Mouse (Mus musculus): ENCODE results near the gene Pigr. TPM values are rescaled to one million over a fixed set of nuclear protein-coding genes. Genes with fewer than 3 reads are reported as not detected.

Gene Pigr
- polyA plus RNA-seq (2014; fragmentation: Nextera tagmentation; extraction: Ambion mirVana) = not detected in 2 replicates

- Histone ChIP-seq H3K4me1 (ENCODE audit: insufficient read depth) (no peaks in the 10 kb centered on the region), H3K9me3 (ENCODE audit: low read depth, low read length) (no peaks in the 10 kb centered on the region), H3K4me2 (no peak within 1 kb of the TSS), H3K27me3 (ENCODE audit: insufficient read depth, low read length) (no peaks in the 10 kb centered on the region), H3K27ac (ENCODE audit: low read depth) (no peak within 1 kb of the TSS), H3K4me3 (ENCODE audit: low read depth, low read length) (no peak within 1 kb of the TSS), H3K36me3 (ENCODE audit: insufficient read depth) (no peaks in the 10 kb centered on the region), H3K9ac (no peak within 1 kb of the TSS)
- 84% methylated on average over 5 of the region's 5 CpGs for WGBS
- no peak for TF ChIP-seq CTCF (IDR thresholded peaks at IDR 0.05; ENCODE audit: low read depth)
- ATAC-seq (ENCODE audit: insufficient read depth) = no peak
- no peak for DNase-seq
These were observed at the start of gene Pigr for GRCm38 (mm10) chr1:130826448-130826847. Pigr (plus strand) TSS chr1:130826684.

DNA sequence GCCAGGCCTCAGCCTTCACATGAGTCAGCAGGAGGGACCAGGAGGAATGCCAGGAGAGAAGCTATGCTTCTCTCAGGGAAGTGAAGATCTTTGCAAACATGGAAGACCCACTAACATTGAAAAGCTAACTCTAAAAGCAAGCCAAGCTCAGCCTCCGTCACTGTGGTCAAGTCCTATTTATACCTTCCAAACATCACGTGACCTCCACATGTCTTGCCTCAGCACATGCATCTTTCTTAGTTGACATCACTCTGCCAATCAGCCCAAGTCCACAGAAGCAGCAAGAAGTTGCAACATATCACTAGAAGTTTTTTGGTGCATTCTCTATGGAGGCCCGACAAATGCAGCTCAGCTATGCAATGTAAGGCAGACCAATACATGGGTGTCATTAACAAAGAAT, 46.6 kb upstream of the Pigr start:
- Histone ChIP-seq H3K4me1 (ENCODE audit: insufficient read depth) (0 out of 2 replicates have a peak, but pooled peaks cover 4% of the 10 kb centered on the region), H3K9ac (no peak overlapping the region), H3K27ac (ENCODE audit: low read depth) (no peak overlapping the region), H3K36me3 (ENCODE audit: insufficient read depth) (no peaks in the 10 kb centered on the region), H3K27me3 (ENCODE audit: insufficient read depth, low read length) (no peaks in the 10 kb centered on the region), H3K4me3 (ENCODE audit: low read depth, low read length) (no peak overlapping the region), H3K9me3 (ENCODE audit: low read depth, low read length) (no peaks in the 10 kb centered on the region), H3K4me2 (no peak overlapping the region)
- ATAC-seq (ENCODE audit: insufficient read depth) (no peak), DNase-seq (no peak)
- TF ChIP-seq CTCF (IDR thresholded peaks at IDR 0.05; ENCODE audit: low read depth) = no peak
- 83% methylated on average over 3 of the region's 3 CpGs for WGBS

DNA sequence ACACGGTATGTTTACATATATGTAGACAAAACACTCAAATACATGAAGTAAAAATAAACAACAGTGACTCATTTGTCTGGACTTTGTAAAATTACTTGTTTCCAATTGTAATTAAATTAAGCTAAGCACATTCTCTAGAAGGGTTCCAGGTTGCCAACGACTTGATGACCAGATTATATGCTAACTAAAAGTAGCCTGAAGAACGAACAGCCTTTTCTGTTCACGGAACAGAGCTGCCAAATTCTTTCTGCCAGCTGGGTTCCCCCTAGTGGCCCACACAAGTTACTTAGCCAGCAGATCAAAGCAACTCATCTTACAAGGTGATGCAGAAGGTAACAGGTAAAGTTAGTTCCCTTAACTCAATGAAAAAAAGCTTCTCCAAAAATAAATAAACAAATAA, 42.4 kb upstream of the Pigr start:
- H3K4me2 ChIP-seq = no peak overlapping the region
- H3K9ac ChIP-seq = no peak overlapping the region
- H3K4me1 ChIP-seq (ENCODE audit: insufficient read depth) = no peaks in the 10 kb centered on the region
- peak; percentile 74 for DNase-seq
- no peaks in the 10 kb centered on the region for H3K36me3 ChIP-seq (ENCODE audit: insufficient read depth)
- no peak; the same call in 1 of the 2 replicates for ATAC-seq (ENCODE audit: insufficient read depth)
- TF ChIP-seq CTCF (IDR thresholded peaks at IDR 0.05; ENCODE audit: low read depth) = peak; percentile 69
- WGBS = 7% methylated on average over 4 of the region's 4 CpGs
- H3K4me3 ChIP-seq (ENCODE audit: low read depth, low read length) = no peak overlapping the region
- no peaks in the 10 kb centered on the region for H3K27me3 ChIP-seq (ENCODE audit: insufficient read depth, low read length)
- H3K9me3 ChIP-seq (ENCODE audit: low read depth, low read length) = no peaks in the 10 kb centered on the region
- H3K27ac ChIP-seq (ENCODE audit: low read depth) = no peak overlapping the region

GRCm38 (mm10) chr1:130787001-130787400, 39.5 kb upstream of the Pigr start:
- peak; percentile 19 for DNase-seq
- Histone ChIP-seq H3K4me1 (ENCODE audit: insufficient read depth) (no peaks in the 10 kb centered on the region), H3K9me3 (ENCODE audit: low read depth, low read length) (peaks cover under 1% of the 10 kb centered on the region; the same call in 1 of the 2 replicates), H3K27ac (ENCODE audit: low read depth) (no peak overlapping the region), H3K4me2 (no peak overlapping the region), H3K36me3 (ENCODE audit: insufficient read depth) (no peaks in the 10 kb centered on the region), H3K4me3 (ENCODE audit: low read depth, low read length) (no peak overlapping the region), H3K27me3 (ENCODE audit: insufficient read depth, low read length) (no peaks in the 10 kb centered on the region), H3K9ac (no peak overlapping the region)
- TF ChIP-seq CTCF (IDR thresholded peaks at IDR 0.05; ENCODE audit: low read depth) = peak; percentile 45
- 39% methylated on average over 4 of the region's 4 CpGs for WGBS
- ATAC-seq (ENCODE audit: insufficient read depth) = no peak; the same call in 1 of the 2 replicates

- Histone ChIP-seq H3K4me1 (ENCODE audit: insufficient read depth) (no peaks in the 10 kb centered on the region), H3K27me3 (ENCODE audit: insufficient read depth, low read length) (no peaks in the 10 kb centered on the region), H3K4me3 (ENCODE audit: low read depth, low read length) (no peak overlapping the region), H3K4me2 (no peak overlapping the region), H3K9me3 (ENCODE audit: low read depth, low read length) (peaks cover 4% of the 10 kb centered on the region; the same call in 1 of the 2 replicates), H3K9ac (no peak overlapping the region), H3K36me3 (ENCODE audit: insufficient read depth) (no peaks in the 10 kb centered on the region), H3K27ac (ENCODE audit: low read depth) (no peak overlapping the region)
- no peak for DNase-seq
- WGBS = 75% methylated on average over 3 of the region's 3 CpGs
- no peak for ATAC-seq (ENCODE audit: insufficient read depth)
- TF ChIP-seq CTCF (IDR thresholded peaks at IDR 0.05; ENCODE audit: low read depth) = no peak
These were observed 36.7 kb upstream of the Pigr start for GRCm38 (mm10) chr1:130789512-130790451.

GRCm38 (mm10) chr1:130795331-130795730, 31.2 kb upstream of the Pigr start:
- no peak for ATAC-seq (ENCODE audit: insufficient read depth)

GRCm38 (mm10) chr1:130796967-130797684, 29.4 kb upstream of the Pigr start:
- peak; percentile 65 for TF ChIP-seq CTCF (IDR thresholded peaks at IDR 0.05; ENCODE audit: low read depth)
- H3K9ac ChIP-seq = no peak overlapping the region
- no peaks in the 10 kb centered on the region for H3K36me3 ChIP-seq (ENCODE audit: insufficient read depth)
- no peak for ATAC-seq (ENCODE audit: insufficient read depth)
- H3K4me1 ChIP-seq (ENCODE audit: insufficient read depth) = no peaks in the 10 kb centered on the region
- no peak overlapping the region for H3K4me2 ChIP-seq
- no peak overlapping the region for H3K27ac ChIP-seq (ENCODE audit: low read depth)
- H3K9me3 ChIP-seq (ENCODE audit: low read depth, low read length) = peaks cover 2% of the 10 kb centered on the region; the same call in 1 of the 2 replicates
- no peaks in the 10 kb centered on the region for H3K27me3 ChIP-seq (ENCODE audit: insufficient read depth, low read length)
- peak; percentile 74 for DNase-seq
- no peak overlapping the region for H3K4me3 ChIP-seq (ENCODE audit: low read depth, low read length)
- whole genome bisulfite sequencing = 80% methylated on average over 8 of the region's 8 CpGs

More at GRCm38 (mm10) chr1:130795331-130795730, 31.2 kb upstream of the Pigr start:
- Histone ChIP-seq H3K4me1 (ENCODE audit: insufficient read depth) (no peaks in the 10 kb centered on the region), H3K4me3 (ENCODE audit: low read depth, low read length) (no peak overlapping the region), H3K27ac (ENCODE audit: low read depth) (no peak overlapping the region), H3K9ac (no peak overlapping the region), H3K27me3 (ENCODE audit: insufficient read depth, low read length) (no peaks in the 10 kb centered on the region), H3K36me3 (ENCODE audit: insufficient read depth) (no peaks in the 10 kb centered on the region), H3K9me3 (ENCODE audit: low read depth, low read length) (peaks cover 4% of the 10 kb centered on the region; the same call in 1 of the 2 replicates), H3K4me2 (no peak overlapping the region)
- no peak for DNase-seq
- TF ChIP-seq CTCF (IDR thresholded peaks at IDR 0.05; ENCODE audit: low read depth) = no peak
- WGBS = 72% methylated on average over 2 of the region's 2 CpGs

All from lung, embryonic 14.5 days (tissue).